Mouse (Mus musculus): ENCODE data around the gene Psme4. TPM values are rescaled to one million over a fixed set of nuclear protein-coding genes. Genes with fewer than 3 reads are reported as not detected.
"Not testable (repeated sequence)": the region's sequence is repeated elsewhere in the genome, so short reads cannot be mapped to it uniquely, and the experiment has no call there.

The Psme4 gene
- 18.9 and 20.4 TPM in 2 replicates for polyA plus RNA-seq (2016; fragmentation: Nextera tagmentation; extraction: Ambion mirVana)

GRCm38 (mm10) chr11:30771267-30771903 is at the start of gene Psme4:
TSS of gene Psme4 (plus strand) at chr11:30771726.
- peak within 1 kb of the TSS; percentile 99 for H3K4me3 ChIP-seq
- 1% methylated on average over 43 of the region's 43 CpGs for WGBS
- no peaks in the 10 kb centered on the region for H3K36me3 ChIP-seq
- peaks cover 9% of the 10 kb centered on the region; the same call in 1 of the 2 replicates for H3K4me1 ChIP-seq (replicated peaks)
- H3K27me3 ChIP-seq (replicated peaks), result no peaks in the 10 kb centered on the region
- peak within 1 kb of the TSS; percentile 97 for H3K9ac ChIP-seq
- ATAC-seq (ENCODE audit: insufficient number of reproducible peaks, low FRiP score), result peak; percentile 96
- peak within 1 kb of the TSS; percentile 94 for H3K27ac ChIP-seq (ENCODE audit: poor library complexity, severe bottlenecking)
- H3K4me2 ChIP-seq, result peak within 1 kb of the TSS; percentile 72
- H3K9me3 ChIP-seq (replicated peaks), result no peaks in the 10 kb centered on the region

GRCm38 (mm10) chr11:30723438-30723837 is 48.1 kb upstream of the Psme4 start:
- Histone ChIP-seq H3K4me2 (no peak overlapping the region), H3K4me1 (replicated peaks) (no peaks in the 10 kb centered on the region), H3K9ac (no peak overlapping the region), H3K9me3 (replicated peaks) (no peaks in the 10 kb centered on the region), H3K27ac (ENCODE audit: poor library complexity, severe bottlenecking) (no peak overlapping the region), H3K4me3 (no peak overlapping the region), H3K36me3 (no peaks in the 10 kb centered on the region), H3K27me3 (replicated peaks) (no peaks in the 10 kb centered on the region)
- no peak for ATAC-seq (ENCODE audit: insufficient number of reproducible peaks, low FRiP score)
- WGBS, result 55% methylated on average over 5 of the region's 5 CpGs

GRCm38 (mm10) chr11:30730721-30731120 is 40.8 kb upstream of the Psme4 start:
- ATAC-seq (ENCODE audit: insufficient number of reproducible peaks, low FRiP score), result no peak
- Histone ChIP-seq H3K4me3 (no peak overlapping the region), H3K4me1 (replicated peaks) (no peaks in the 10 kb centered on the region), H3K27me3 (replicated peaks) (no peaks in the 10 kb centered on the region), H3K4me2 (no peak overlapping the region), H3K27ac (ENCODE audit: poor library complexity, severe bottlenecking) (no peak overlapping the region), H3K9ac (no peak overlapping the region), H3K36me3 (no peaks in the 10 kb centered on the region), H3K9me3 (replicated peaks) (no peaks in the 10 kb centered on the region)

- H3K9me3 ChIP-seq (replicated peaks), result no peaks in the 10 kb centered on the region
- H3K9ac ChIP-seq, result no peak overlapping the region
- H3K4me1 ChIP-seq (replicated peaks), result no peaks in the 10 kb centered on the region
- H3K27ac ChIP-seq (ENCODE audit: poor library complexity, severe bottlenecking), result no peak overlapping the region
- no peak for ATAC-seq (ENCODE audit: insufficient number of reproducible peaks, low FRiP score)
- no peak overlapping the region for H3K4me3 ChIP-seq
- no peak overlapping the region for H3K4me2 ChIP-seq
- no peaks in the 10 kb centered on the region for H3K27me3 ChIP-seq (replicated peaks)
- H3K36me3 ChIP-seq, result no peaks in the 10 kb centered on the region
These were observed 38.1 kb upstream of the Psme4 start for GRCm38 (mm10) chr11:30733376-30733775.

- no peak overlapping the region for H3K4me3 ChIP-seq
- no peaks in the 10 kb centered on the region for H3K4me1 ChIP-seq (replicated peaks)
- no peak overlapping the region for H3K4me2 ChIP-seq
- H3K27me3 ChIP-seq (replicated peaks), result no peaks in the 10 kb centered on the region
- no peaks in the 10 kb centered on the region for H3K36me3 ChIP-seq
- no peak overlapping the region for H3K27ac ChIP-seq (ENCODE audit: poor library complexity, severe bottlenecking)
- no peaks in the 10 kb centered on the region for H3K9me3 ChIP-seq (replicated peaks)
- no peak for ATAC-seq (ENCODE audit: insufficient number of reproducible peaks, low FRiP score)
- H3K9ac ChIP-seq, result no peak overlapping the region
These were observed 27.5 kb upstream of the Psme4 start for GRCm38 (mm10) chr11:30743991-30744390.

- Histone ChIP-seq H3K4me2 (no peak overlapping the region), H3K27me3 (replicated peaks) (0 out of 2 replicates have a peak, but pooled peaks cover 2% of the 10 kb centered on the region), H3K4me1 (replicated peaks) (no peaks in the 10 kb centered on the region), H3K27ac (ENCODE audit: poor library complexity, severe bottlenecking) (no peak overlapping the region), H3K9ac (no peak overlapping the region), H3K4me3 (no peak overlapping the region), H3K9me3 (replicated peaks) (no peaks in the 10 kb centered on the region), H3K36me3 (no peaks in the 10 kb centered on the region)
- no peak for ATAC-seq (ENCODE audit: insufficient number of reproducible peaks, low FRiP score)
- 80% methylated on average over 3 of the region's 3 CpGs for WGBS
These were observed 22.6 kb upstream of the Psme4 start for GRCm38 (mm10) chr11:30748938-30749337.

GRCm38 (mm10) chr11:30749587-30749986 is 21.9 kb upstream of the Psme4 start:
- no peak overlapping the region for H3K27ac ChIP-seq (ENCODE audit: poor library complexity, severe bottlenecking)
- 54% methylated on average over 3 of the region's 3 CpGs for WGBS
- no peaks in the 10 kb centered on the region for H3K36me3 ChIP-seq
- H3K4me1 ChIP-seq (replicated peaks), result no peaks in the 10 kb centered on the region
- no peak overlapping the region for H3K9ac ChIP-seq
- no peak overlapping the region for H3K4me3 ChIP-seq
- 0 out of 2 replicates have a peak, but pooled peaks cover 2% of the 10 kb centered on the region for H3K27me3 ChIP-seq (replicated peaks)
- no peak for ATAC-seq (ENCODE audit: insufficient number of reproducible peaks, low FRiP score)
- no peak overlapping the region for H3K4me2 ChIP-seq
- no peaks in the 10 kb centered on the region for H3K9me3 ChIP-seq (replicated peaks)

- 78% methylated on average over 3 of the region's 3 CpGs for WGBS
- no peaks in the 10 kb centered on the region for H3K9me3 ChIP-seq (replicated peaks)
- H3K36me3 ChIP-seq, result no peaks in the 10 kb centered on the region
- H3K4me1 ChIP-seq (replicated peaks), result no peaks in the 10 kb centered on the region
- no peak overlapping the region for H3K4me2 ChIP-seq
- H3K9ac ChIP-seq, result no peak overlapping the region
- no peak overlapping the region for H3K4me3 ChIP-seq
- no peak for ATAC-seq (ENCODE audit: insufficient number of reproducible peaks, low FRiP score)
- 0 out of 2 replicates have a peak, but pooled peaks cover 2% of the 10 kb centered on the region for H3K27me3 ChIP-seq (replicated peaks)
- no peak overlapping the region for H3K27ac ChIP-seq (ENCODE audit: poor library complexity, severe bottlenecking)
These were observed 21.3 kb upstream of the Psme4 start for GRCm38 (mm10) chr11:30750039-30750823.

GRCm38 (mm10) chr11:30752956-30753355 is 18.6 kb upstream of the Psme4 start:
- Histone ChIP-seq H3K4me1 (replicated peaks) (no peaks in the 10 kb centered on the region), H3K27me3 (replicated peaks) (0 out of 2 replicates have a peak, but pooled peaks cover 2% of the 10 kb centered on the region), H3K4me3 (no peak overlapping the region), H3K36me3 (no peaks in the 10 kb centered on the region), H3K27ac (ENCODE audit: poor library complexity, severe bottlenecking) (no peak overlapping the region), H3K4me2 (no peak overlapping the region), H3K9me3 (replicated peaks) (no peaks in the 10 kb centered on the region), H3K9ac (no peak overlapping the region)
- no peak for ATAC-seq (ENCODE audit: insufficient number of reproducible peaks, low FRiP score)
- 71% methylated on average over 3 of the region's 3 CpGs for WGBS

- not testable (repeated sequence) for H3K27ac ChIP-seq (ENCODE audit: poor library complexity, severe bottlenecking); H3K9me3 ChIP-seq (replicated peaks)
- H3K4me3 ChIP-seq, result peak overlapping the region; percentile 65
These were observed 17.1 kb upstream of the Psme4 start for GRCm38 (mm10) chr11:30754486-30754854.

GRCm38 (mm10) chr11:30754855-30755530 is 16.5 kb upstream of the Psme4 start:
- Histone ChIP-seq H3K27ac (ENCODE audit: poor library complexity, severe bottlenecking) (no peak overlapping the region), H3K4me1 (replicated peaks) (no peaks in the 10 kb centered on the region), H3K27me3 (replicated peaks) (0 out of 2 replicates have a peak, but pooled peaks cover 2% of the 10 kb centered on the region), H3K4me2 (peak overlapping the region; percentile 95), H3K9ac (peak overlapping the region; percentile 75), H3K36me3 (no peaks in the 10 kb centered on the region), H3K4me3 (peak overlapping the region; percentile 65), H3K9me3 (replicated peaks) (no peaks in the 10 kb centered on the region)
- ATAC-seq (ENCODE audit: insufficient number of reproducible peaks, low FRiP score), result peak; percentile 73
- WGBS, result 1% methylated on average over 65 of the region's 66 CpGs

More at GRCm38 (mm10) chr11:30754486-30754854, 17.1 kb upstream of the Psme4 start:
- not testable (repeated sequence) for H3K4me1 ChIP-seq (replicated peaks); ATAC-seq (ENCODE audit: insufficient number of reproducible peaks, low FRiP score); H3K27me3 ChIP-seq (replicated peaks); H3K36me3 ChIP-seq
- WGBS, result 63% methylated on average over 4 of the region's 4 CpGs
- peak overlapping the region; percentile 75 for H3K9ac ChIP-seq
- peak overlapping the region; percentile 95 for H3K4me2 ChIP-seq

Data from heart, embryonic 12.5 days (tissue).